Mouse (Mus musculus) adipocyte (in vitro differentiated cells): Measurements from ENCODE around the gene Zfp689.
A peak's percentile ranks its signal among the peaks of the same experiment; 100 is the strongest.
"Not testable (repeated sequence)": the region's sequence is repeated elsewhere in the genome, so short reads cannot be mapped to it uniquely, and the experiment has no call there.

ENCODE experiments used
- DNase-seq: peaks from one replicate; pipeline ENCODE4 v3.0.0-alpha.2; 2016; ENCODE audit warnings: low spot score

The Zfp689 gene

DNA sequence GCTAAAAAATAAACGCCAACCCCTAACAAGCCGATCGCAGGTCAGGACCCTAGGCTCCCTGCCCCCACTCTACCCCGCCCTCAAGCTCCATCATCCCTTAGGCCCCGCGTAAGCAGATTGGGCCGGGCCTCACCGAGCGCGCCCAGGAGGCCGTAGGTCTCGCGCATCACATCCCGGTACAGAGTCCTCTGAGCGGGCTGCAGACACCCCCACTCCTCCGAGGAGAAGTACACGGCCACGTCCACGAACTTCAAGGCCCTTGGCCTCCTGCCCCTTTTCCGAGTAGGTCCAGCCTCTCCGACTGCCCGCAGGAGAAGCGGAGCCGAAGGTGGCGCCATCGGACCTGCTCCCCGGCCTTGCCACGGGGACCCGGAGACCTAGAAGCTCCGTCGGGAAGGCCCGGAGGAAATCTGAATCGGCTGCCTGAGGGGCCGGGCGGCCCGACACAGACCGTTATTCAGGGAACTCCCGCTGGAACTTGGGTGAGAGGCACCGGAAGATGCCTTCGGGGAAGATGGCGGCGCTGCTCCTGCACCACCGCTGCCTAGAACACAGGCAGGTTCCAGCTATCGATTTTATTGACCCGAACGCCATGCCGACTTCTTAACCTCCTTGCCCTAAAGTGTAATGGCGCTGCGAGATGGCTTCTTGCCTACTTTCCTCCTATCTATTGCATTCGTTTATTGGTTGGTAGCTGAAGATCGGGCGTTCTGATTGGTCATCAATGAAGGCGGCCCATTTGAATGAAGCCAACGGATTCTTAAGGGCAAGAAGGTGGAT, at the start of gene Zfp689:
TSS of gene Zfp689 (minus strand) at position 638 of the 780 bp plus-strand sequence.
- DNase-seq, result peak; percentile 96

DNA sequence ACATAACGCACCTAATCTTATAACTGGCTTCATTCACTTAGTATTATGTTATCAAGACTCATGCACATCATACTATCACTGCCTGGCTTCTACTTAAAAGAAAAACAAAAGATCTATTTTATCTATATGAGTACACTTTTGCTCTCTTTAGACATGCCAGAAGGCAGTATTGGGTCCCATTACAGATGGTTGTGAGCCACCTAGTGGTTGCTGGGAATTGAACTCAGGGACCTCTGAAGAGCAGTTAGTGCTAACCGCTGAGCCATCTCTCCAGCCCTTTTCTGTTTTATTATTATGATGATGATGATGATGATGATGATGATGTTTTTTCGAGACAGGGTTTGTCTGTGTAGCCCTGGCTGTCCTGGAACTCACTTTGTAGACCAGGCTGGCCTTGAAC, 49.4 kb upstream of the Zfp689 start:
- peak; percentile 53 for DNase-seq

DNA sequence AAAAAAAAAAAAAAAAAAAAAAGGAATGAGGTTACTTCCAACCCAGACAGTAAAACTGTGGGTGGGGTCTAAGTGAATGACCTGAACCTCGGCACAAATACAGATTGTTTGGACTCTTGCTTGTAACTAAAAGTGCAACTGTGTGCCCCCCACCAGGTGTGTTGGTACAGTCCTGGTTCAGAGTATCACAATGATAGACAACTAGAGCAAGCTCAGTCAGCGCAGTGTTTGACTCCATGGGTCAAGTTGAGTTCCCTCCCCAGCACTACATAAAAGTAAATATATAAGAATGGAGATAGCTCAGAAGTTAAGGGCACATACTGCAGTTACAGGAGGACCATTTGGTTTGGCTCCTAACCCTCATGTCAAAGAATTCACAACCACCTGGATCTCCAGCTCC, 48.4 kb upstream of the Zfp689 start:
- no peak for DNase-seq

DNA sequence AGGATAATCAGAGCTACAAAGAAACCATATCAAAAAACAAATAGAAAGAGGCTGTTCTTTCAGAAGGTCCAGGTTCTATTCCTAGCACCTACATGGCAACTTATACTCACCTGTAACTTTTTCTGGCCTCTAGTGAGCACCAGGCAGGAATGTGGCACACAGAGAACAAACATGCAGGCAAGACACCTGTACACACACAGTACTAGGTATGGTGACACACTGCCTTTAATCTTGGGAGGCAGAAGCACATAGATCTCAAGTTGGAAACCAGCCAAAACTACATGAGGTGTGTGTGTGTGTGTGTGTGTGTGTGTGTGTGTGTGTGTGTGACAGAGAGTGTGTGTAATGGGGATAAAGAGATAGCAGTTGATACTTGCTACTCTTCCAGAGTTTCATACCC, 45.7 kb upstream of the Zfp689 start:
- no peak for DNase-seq

DNA sequence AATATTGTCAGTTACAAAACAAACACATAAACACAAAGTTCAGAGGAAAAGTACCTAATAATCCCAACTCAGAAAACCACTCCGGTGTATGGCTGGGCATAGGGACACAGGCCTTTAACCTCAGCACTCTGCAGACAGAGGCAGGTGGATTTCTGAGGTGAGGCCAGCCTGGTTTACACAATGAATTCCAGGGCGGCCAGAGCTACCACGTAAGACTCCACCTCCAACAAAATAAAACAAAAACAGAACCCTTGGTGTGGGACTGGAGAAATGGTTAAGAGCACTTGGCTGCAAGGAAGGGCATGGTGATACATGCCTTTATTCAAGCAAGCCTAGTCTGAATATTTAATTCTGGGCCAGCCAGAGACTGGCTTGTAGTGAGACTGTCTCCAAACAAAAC, 42.9 kb upstream of the Zfp689 start:
- DNase-seq, result no peak

DNA sequence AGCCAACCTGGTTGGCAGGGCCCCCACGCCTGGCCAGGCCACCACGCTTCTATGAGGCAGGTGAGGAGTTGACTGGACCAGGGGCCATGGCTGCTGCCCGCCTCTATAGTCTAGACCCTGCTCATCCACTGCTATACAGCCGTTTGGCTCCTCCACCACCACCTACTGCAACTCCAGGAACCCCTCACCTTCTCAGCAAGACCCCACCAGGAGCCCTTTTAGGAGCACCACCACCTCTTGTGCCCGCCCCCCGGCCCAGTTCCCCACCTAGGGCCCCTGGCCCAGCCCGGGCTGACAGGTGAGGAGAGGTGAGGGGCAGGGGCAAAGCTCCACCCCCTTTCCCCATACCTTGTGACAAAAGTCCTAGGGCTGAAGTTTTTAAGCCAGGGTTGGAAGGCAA, 41.0 kb upstream of the Zfp689 start:
- no peak for DNase-seq

DNA sequence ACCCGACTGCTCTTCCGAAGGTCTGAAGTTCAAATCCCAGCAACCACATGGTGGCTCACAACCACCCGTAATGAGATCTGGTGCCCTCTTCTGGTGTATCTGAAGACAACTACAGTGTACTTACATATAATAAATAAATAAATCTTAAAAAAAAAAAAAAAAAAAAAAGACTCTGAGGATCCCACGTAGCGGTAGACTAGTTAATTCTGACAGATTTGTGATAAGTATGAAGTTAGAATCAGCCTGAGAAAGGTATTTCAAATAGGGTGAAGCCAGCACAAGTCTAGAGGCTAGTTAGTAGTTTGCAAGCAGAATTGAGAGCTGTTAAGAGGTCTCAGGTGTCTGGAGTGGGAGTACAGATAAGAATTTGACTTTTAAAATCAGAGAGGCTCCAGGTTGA, 39.4 kb upstream of the Zfp689 start:
- not testable (repeated sequence) for DNase-seq

DNA sequence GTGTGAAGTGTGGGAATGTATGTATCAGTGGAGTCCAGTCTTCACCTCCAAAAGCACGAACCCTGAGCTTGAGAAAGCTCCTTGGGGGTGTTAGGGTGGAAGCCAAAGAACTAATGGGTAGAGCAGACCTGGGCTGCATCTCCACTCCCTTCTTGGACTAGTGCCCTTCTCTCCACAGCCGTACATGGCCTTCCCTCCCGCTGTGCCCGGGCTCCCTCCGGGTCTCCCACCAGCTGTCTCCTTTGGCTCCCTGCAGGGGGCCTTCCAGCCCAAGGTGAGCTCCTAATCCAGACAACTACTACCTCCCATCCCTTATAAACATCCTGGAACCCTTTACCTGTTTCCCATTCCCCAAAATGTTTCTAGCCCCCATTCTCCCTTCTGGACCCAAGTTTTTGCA, 36.5 kb upstream of the Zfp689 start:
- DNase-seq, result no peak

DNA sequence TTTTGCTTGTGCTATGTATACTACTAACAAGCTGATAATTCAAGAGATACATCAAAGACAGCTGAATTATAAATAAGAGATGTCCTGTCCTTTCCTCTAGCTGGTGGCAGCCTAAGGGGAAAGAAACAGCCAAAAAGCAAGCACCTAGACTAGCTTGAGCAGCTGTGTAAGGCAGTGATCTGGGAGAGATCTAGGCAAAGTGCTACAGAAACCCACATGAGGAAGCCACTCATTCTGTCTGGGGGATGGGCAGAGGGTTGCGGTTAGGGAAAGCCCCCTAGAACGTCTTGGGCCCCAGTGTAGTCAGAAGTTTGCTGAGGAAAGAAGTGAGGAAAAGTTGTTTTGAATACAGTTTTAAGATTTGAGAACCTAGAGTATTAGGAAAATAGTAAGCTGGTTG, 31.4 kb upstream of the Zfp689 start:
- no peak for DNase-seq

DNA sequence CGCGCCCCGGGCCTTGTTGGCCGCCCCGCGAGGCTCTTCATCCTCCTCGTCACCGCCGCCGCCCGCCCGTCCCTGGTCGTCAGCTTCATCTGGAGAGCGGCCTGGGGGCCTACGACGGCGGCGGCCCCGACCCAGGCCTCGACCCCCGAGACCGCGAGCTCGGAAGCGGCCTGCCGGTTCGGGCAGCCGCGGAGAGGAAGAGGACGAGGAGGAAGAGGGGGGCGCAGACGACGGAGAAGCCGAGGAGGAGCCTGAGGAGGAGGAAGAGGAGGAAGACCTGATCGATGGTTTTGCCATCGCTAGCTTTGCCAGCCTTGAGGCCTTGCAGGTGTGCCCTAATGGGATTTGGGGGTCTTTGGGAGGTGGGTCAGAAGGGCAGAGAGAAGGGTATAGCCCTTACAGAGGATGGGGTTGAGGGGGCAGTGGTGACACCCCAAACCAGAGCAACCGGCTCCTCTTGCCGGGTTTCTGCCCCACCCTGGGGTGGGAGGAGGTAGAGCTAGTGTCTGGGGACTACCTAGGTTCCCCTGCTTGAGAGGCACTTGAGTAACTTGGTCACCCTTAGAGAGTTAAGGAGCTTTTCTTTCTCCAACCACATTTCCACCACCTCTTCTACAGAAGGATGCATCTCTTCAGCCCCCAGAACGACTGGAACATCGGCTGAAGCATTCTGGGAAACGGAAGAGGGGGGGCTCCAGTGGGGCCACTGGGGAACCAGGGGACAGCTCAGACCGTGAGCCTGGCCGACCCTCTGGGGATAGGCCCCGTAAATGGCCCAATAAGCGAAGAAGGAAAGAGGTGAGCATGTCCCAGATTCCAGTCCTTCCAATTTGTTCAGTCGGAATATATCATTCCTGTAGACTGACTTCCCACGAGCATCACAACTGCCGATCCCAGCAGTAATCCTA, 30.6 kb upstream of the Zfp689 start:
- no peak for DNase-seq

DNA sequence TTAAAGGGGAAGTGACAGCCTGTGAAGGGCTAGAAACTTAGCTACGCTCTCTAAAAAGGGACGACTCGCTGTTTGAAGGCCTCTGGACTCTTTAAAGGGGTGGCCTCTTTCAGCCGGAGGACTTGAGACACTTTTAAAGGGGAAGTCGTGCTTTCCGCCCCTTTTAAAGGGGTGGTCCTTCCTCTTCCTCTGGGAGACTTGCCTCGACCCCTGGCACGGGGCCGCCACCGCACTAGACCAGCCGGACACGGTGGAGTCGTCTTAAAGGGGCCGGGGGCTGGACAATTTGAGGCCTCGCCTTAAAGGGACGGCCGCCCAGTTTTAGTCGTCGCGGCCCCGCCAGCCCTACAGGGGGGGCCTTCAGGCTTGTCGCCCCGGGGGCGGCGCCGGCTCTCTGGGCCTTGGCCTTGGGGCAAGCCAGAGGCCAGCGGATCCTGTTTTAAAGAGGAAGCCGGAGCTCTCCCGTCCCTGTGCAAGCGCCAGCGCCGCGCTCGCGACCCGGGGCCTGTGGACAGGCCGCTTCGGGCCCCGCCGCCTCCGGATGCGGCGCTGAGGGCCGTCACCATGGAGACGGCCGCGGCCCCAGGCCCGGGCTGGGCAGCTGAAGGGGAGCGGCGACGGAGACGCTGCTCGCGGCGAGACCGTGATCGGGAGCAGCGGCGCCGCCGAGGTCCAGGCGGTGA, 29.8 kb upstream of the Zfp689 start, which contains the start of gene Fbrs:
TSS of gene Fbrs (plus strand) at position 565 of the 683 bp plus-strand sequence.
- peak; percentile 96 for DNase-seq

DNA sequence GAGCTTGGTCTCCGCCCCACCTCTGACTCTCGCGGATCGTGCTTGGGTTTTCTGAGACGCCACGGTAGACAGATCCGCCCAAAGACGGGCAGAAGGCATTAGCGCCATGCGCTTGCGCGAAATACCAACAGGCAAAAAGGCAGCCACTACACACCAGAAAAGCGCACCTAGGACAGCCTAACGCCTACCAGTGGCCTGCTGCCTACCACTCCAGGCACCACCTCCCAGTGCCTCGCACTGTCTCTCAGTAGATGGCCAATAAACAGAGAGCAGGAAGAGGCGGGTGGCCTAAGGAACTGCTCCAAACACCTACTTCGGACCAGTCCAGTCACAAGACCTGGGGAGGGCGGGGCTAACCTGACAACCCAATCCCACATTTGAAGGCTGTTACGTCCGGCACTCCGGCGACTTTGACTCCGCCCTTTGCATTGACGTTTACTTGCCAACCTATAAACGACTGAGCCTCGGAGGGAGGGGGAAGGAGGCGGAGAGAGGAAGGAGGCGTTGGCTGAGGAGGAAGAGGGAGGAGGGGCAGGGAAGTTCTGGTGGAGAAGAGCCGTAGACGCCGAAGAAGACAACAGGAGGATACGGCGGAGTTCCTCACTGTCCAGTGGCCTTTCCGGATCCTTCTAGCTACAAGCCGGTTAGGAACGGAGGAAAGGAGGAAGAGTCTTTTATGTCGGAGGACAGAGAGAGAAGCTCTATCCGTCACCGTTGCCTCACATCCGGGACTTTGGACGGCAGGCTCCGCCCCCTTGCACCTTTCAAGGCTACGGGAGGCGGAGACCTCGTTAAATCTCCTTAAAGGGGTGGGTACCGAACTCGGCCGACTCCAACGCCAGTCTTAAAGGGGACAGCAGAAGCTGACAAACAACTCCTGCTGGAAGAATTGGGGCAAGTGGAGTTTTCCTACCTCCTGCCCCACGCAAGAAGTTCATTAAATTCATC, 29.0 kb upstream of the Zfp689 start:
- peak; percentile 99 for DNase-seq

DNA sequence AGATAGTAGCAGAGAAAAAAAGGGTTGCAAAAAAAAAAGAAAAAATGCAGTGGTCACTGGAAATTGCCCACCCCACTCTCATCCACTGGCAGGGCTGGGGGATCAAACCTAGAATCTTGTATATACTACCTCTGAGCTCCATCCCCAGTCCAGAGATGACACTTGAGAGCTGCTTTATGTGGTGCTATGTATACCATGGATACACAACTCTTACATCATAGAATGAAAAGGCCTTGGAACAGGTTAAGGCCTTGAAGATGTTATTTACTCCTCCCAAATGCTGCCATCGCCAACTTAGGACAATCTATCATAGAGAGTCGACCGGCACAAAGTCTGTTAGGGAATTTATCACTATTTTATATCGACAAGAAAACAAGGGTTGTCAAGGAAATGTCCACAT, 27.9 kb upstream of the Zfp689 start:
- DNase-seq, result no peak

DNA sequence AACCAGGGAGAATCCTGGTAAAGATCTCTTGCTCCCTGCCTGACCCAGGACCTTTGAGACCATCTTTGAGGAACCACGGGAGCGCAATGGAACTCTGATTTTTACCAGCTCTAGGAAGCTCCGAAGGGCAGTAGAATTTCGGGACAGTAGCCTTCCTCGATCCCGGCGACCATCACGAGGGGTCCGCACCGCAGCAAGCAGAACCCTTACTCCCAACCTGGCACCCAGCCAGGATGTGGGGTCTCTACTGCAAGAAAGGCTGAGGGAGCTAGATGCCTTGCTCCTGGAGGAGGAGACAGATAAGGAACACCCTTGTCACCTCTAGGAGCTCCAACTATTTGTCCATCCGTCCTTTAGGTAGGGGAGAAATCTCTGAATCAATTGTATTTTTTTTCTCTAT, 27.4 kb upstream of the Zfp689 start:
- DNase-seq, result no peak

DNA sequence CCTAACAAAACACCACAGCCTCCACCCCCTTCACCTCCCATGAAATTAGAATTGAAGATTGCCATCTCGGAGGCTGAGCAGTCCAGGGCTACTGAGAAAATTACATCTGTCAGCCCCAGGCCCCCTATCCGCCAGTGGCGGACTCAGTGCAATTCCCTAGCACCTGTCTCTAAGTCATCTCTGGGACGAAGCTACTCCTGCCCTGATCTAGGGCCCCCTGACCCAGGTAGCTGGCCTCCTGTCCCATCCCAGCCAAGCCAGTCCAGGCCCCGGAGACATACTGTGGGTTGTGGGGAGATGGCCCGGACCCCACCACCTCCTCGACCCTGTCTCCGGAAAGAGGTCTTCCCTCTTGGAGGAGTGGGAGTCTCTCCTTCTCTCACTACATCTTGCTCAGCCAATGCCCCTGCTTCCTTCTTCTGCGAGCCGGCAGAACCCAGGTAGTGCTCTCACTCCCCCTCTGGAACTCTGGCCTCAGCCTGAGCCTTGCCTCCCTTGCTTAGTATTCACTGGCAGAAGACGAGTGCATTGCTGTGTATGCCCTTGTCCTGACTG, 26.3 kb upstream of the Zfp689 start:
- no peak for DNase-seq

DNA sequence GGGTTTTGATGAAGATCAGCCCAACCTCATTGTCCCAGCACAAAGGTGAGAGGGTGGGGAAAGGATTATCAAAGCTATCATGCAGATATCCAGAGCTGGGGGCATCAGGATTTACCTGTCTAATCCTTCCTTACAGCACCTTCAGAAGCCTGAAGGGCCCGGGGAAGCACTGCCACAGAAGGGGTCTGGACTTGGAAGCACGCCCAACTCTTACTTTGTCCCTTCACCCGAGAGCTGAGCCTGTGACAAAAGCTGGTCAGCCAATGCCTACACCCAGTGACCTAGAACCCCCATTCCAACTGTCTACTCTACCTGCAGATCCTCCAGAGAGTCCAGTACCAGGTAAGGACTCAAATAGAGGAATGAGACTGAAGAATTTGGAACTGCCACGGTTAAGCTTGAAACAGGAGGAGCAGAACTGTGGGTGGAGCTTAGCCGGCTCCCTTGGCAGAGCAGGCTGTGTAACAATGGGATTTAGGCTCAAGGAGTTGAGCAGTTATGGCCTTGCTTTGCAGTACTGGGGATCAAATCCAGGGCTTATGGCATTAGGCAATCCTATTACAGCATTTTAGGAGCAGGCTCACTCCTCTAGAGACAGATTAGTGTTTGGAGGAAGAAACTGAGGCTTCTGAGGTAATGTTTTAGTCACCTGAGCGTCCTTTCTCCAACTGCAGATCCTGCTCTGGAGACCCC, 25.6 kb upstream of the Zfp689 start:
- DNase-seq, result peak; percentile 56

DNA sequence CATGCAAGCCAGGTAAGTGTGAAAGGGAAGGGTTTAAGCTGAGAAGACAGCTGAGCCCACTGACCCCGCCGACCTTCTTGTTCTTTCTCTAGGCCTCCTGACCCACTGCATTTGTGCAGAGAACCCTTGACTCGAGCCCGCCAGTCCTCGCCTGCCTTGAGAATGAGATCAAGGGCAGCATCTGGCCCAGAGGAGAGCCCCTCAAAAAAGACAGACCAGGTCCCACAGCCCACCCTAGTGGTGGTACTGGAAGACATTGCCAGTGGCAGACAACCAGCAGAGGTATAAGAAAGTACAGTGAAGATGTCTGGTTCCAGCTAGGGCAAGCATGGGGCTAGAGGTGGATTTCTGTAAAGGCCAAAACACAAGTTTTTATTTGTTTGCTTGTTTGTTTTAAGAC, 24.7 kb upstream of the Zfp689 start:
- no peak for DNase-seq

DNA sequence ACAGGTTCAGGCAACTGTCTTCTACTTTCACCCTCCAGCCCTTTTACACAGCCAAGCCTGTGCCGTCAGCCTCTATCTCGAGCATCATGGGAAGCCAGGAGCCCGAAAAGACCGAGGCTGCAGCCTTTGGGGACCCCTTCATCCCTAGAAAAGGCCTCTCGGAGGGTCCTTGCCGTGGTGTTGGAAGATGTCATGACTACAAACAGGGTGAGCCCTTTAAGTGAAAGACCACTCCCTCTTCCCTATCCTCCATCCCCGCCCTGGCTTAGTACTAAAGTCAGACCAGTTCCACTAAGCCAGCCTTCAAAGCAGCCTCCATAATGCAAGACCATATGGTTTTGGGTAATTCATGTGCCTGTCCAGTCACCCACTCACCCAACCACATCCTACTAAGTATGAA, 23.1 kb upstream of the Zfp689 start:
- DNase-seq, result peak; percentile 38

DNA sequence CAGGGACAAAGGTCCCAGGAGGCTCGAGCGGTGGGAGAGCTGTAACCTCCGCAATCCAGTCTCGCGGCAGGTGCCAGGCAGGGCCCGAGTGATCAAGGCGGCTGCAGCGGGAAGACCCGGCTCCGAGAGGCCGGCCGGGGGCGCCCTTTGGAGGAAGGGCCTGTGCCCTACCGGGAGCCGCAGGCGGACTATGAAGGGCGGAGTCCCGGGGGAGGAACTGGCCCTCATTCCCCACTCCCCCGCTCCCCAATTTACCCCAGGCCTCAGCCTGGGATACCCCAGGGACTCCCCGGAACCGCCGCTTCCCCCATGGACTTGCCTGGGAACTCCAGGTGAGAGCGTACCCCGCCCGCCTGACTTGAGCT, 22.7 kb upstream of the Zfp689 start:
- DNase-seq, result no peak
